Mouse (Mus musculus) midbrain, embryonic 15.5 days (tissue): Measurements from ENCODE around the gene Krt4. TPM values are rescaled to one million over a fixed set of nuclear protein-coding genes. Genes with fewer than 3 reads are reported as not detected.

ENCODE experiments used
- ATAC-seq: fragments of 200-750 bp; cut with Nextera tagmentation; replicated peaks from 2 replicates; pipeline ENCODE4 v1.8.0; 2017; ENCODE audit warnings: moderate TSS enrichment
- H3K27ac ChIP-seq: fragments of 300-500 bp; sonication (generic); 2 replicates; pipeline ENCODE4 v1.5.1; 2015; ENCODE audit warnings: mild to moderate bottlenecking, inconsistent platforms
- H3K27me3 ChIP-seq: fragments of 300-500 bp; sonication (generic); replicated peaks from 2 replicates; pipeline ENCODE4 v1.6.1; 2015; ENCODE audit warnings: inconsistent platforms
- H3K36me3 ChIP-seq: fragments of 300-500 bp; sonication (generic); replicated peaks from 2 replicates; pipeline ENCODE4 v1.6.1; 2015; ENCODE audit warnings: inconsistent platforms
- H3K4me1 ChIP-seq: fragments of 300-500 bp; sonication (generic); 2 replicates; pipeline ENCODE4 v1.6.1; 2015; ENCODE audit warnings: inconsistent platforms
- H3K4me2 ChIP-seq: fragments of 300-500 bp; sonication (generic); 2 replicates; pipeline ENCODE4 v1.6.1; 2015; ENCODE audit warnings: inconsistent platforms, mild to moderate bottlenecking, moderate library complexity
- H3K4me3 ChIP-seq: fragments of 300-500 bp; sonication (generic); 2 replicates; pipeline ENCODE4 v1.5.1; 2015; ENCODE audit warnings: mild to moderate bottlenecking, inconsistent platforms
- H3K9ac ChIP-seq: fragments of 300-500 bp; sonication (generic); 2 replicates; pipeline ENCODE4 v1.6.1; 2015; ENCODE audit warnings: mild to moderate bottlenecking, inconsistent platforms
- H3K9me3 ChIP-seq: fragments of 300-500 bp; sonication (generic); 2 replicates; pipeline ENCODE4 v1.6.1; 2016; ENCODE audit warnings: inconsistent platforms
- WGBS: fragments of 180-500 bp; shearing (Covaris S2); methylation state at CpG from one replicate; pipeline ENCODE4 v1.1.7; 2015; ENCODE audit warnings: mixed read lengths; 5-methylcytosine and 5-hydroxymethylcytosine counted together
- polyA plus RNA-seq: library from polyadenylated mRNA; unstranded; fragments of >200 nt; fragmentation: Nextera tagmentation; extraction: Ambion mirVana; gene quantifications from 2 replicates; pipeline ENCODE4 v1.2.1, GENCODE M21; 2015

Krt4 gene
- polyA plus RNA-seq, 1 experiment from 2014 or later: 0.90 TPM

DNA sequence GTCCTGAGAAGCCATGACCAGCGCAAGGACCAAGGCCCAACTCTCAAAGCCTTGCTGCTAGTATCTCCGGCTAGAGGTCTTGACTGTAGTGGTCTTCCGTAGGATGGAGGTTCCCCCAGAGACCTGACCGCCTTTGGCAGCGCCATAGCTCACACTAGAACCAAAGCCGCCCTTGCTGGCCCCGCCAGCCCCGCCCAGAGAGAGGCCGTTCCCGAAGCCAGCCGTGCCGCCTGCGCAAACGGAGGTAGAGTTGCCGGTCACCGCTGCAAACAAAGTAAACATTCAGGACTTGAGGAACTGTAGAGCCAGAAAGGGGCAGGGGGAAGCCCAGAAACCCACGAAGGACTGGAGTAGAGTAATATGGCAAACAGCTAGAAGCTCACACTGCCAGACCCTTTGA is 5.1 kb upstream of the Krt4 start:
- Histone ChIP-seq H3K4me2 (peak overlapping the region; percentile 25), H3K27ac (no peak overlapping the region), H3K36me3 (no peaks in the 10 kb centered on the region), H3K9me3 (no peaks in the 10 kb centered on the region), H3K27me3 (peaks cover 9% of the 10 kb centered on the region), H3K4me3 (no peak overlapping the region), H3K4me1 (peaks cover 8% of the 10 kb centered on the region; the same call in 1 of the 2 replicates), H3K9ac (no peak overlapping the region)
- WGBS: 5% methylated on average over 17 of the region's 17 CpGs
- ATAC-seq: no peak

- H3K27me3 ChIP-seq: peaks cover 9% of the 10 kb centered on the region
- no peaks in the 10 kb centered on the region for H3K9me3 ChIP-seq
- H3K9ac ChIP-seq: no peak overlapping the region
- no peak overlapping the region for H3K27ac ChIP-seq
- H3K4me2 ChIP-seq: no peak overlapping the region; the same call in 1 of the 2 replicates
- 21% methylated on average over 9 of the region's 9 CpGs for WGBS
- peaks cover 8% of the 10 kb centered on the region; the same call in 1 of the 2 replicates for H3K4me1 ChIP-seq
- H3K4me3 ChIP-seq: no peak overlapping the region
- no peak for ATAC-seq
- H3K36me3 ChIP-seq: no peaks in the 10 kb centered on the region
These were observed 4.6 kb upstream of the Krt4 start for GRCm38 (mm10) chr15:101929087-101929486.

- ATAC-seq: no peak
- no peak overlapping the region for H3K4me2 ChIP-seq
- WGBS: 58% methylated on average over 12 of the region's 12 CpGs
These were observed 3.0 kb upstream of the Krt4 start for GRCm38 (mm10) chr15:101927340-101928080.

GRCm38 (mm10) chr15:101925041-101925440 is 506 bp upstream of the Krt4 start:
- Histone ChIP-seq H3K36me3 (no peaks in the 10 kb centered on the region), H3K27ac (no peak overlapping the region), H3K4me3 (no peak overlapping the region), H3K9me3 (no peaks in the 10 kb centered on the region), H3K4me1 (peaks cover 8% of the 10 kb centered on the region; the same call in 1 of the 2 replicates), H3K27me3 (peaks cover 3% of the 10 kb centered on the region; the same call in 1 of the 2 replicates), H3K4me2 (no peak overlapping the region), H3K9ac (no peak overlapping the region)
- no peak for ATAC-seq
- WGBS: 85% methylated on average over 1 of the region's 1 CpGs

More at GRCm38 (mm10) chr15:101927340-101928080, 3.0 kb upstream of the Krt4 start:
- peaks cover 8% of the 10 kb centered on the region; the same call in 1 of the 2 replicates for H3K4me1 ChIP-seq
- peaks cover 9% of the 10 kb centered on the region for H3K27me3 ChIP-seq
- H3K9ac ChIP-seq: no peak overlapping the region
- no peak overlapping the region for H3K27ac ChIP-seq
- H3K9me3 ChIP-seq: no peaks in the 10 kb centered on the region
- H3K4me3 ChIP-seq: no peak overlapping the region
- no peaks in the 10 kb centered on the region for H3K36me3 ChIP-seq

GRCm38 (mm10) chr15:101922296-101922695 is 2.2 kb downstream of the Krt4 start:
- Histone ChIP-seq H3K4me1 (no peaks in the 10 kb centered on the region), H3K27me3 (no peaks in the 10 kb centered on the region), H3K4me3 (no peak overlapping the region), H3K9ac (no peak overlapping the region), H3K36me3 (no peaks in the 10 kb centered on the region), H3K9me3 (no peaks in the 10 kb centered on the region), H3K4me2 (no peak overlapping the region), H3K27ac (no peak overlapping the region)
- 95% methylated on average over 2 of the region's 2 CpGs for WGBS
- ATAC-seq: no peak

DNA sequence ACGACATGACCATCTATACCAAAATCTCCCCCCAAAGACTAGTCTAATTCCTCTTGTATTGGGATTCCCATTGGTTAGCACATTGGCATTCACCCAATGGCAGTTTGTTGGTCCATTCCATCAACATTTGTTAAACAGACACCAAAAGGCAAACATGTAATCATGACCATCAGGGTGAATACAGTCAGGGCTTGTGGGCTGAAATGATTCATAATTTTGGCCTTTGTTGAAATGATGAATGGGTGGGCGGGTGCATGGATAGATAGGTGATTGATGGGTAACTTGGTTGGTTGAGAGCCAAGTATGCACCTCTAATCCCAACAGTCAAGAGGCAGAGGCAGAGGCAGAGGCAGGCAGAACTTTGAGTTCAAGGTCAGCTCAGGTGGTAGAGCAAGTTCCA is 8.5 kb downstream of the Krt4 start:
- Histone ChIP-seq H3K9ac (no peak overlapping the region), H3K4me3 (no peak overlapping the region), H3K27ac (no peak overlapping the region), H3K4me2 (no peak overlapping the region), H3K4me1 (no peaks in the 10 kb centered on the region), H3K36me3 (no peaks in the 10 kb centered on the region), H3K27me3 (no peaks in the 10 kb centered on the region), H3K9me3 (no peaks in the 10 kb centered on the region)
- WGBS: 77% methylated on average over 2 of the region's 2 CpGs
- no peak for ATAC-seq

- Histone ChIP-seq H3K4me1 (no peaks in the 10 kb centered on the region), H3K9ac (no peak overlapping the region), H3K9me3 (no peaks in the 10 kb centered on the region), H3K27ac (no peak overlapping the region), H3K4me2 (no peak overlapping the region), H3K27me3 (no peaks in the 10 kb centered on the region), H3K36me3 (no peaks in the 10 kb centered on the region), H3K4me3 (no peak overlapping the region)
- WGBS: 81% methylated on average over 5 of the region's 5 CpGs
- ATAC-seq: no peak
These were observed 19.7 kb downstream of the Krt4 start for GRCm38 (mm10) chr15:101904849-101905248.

DNA sequence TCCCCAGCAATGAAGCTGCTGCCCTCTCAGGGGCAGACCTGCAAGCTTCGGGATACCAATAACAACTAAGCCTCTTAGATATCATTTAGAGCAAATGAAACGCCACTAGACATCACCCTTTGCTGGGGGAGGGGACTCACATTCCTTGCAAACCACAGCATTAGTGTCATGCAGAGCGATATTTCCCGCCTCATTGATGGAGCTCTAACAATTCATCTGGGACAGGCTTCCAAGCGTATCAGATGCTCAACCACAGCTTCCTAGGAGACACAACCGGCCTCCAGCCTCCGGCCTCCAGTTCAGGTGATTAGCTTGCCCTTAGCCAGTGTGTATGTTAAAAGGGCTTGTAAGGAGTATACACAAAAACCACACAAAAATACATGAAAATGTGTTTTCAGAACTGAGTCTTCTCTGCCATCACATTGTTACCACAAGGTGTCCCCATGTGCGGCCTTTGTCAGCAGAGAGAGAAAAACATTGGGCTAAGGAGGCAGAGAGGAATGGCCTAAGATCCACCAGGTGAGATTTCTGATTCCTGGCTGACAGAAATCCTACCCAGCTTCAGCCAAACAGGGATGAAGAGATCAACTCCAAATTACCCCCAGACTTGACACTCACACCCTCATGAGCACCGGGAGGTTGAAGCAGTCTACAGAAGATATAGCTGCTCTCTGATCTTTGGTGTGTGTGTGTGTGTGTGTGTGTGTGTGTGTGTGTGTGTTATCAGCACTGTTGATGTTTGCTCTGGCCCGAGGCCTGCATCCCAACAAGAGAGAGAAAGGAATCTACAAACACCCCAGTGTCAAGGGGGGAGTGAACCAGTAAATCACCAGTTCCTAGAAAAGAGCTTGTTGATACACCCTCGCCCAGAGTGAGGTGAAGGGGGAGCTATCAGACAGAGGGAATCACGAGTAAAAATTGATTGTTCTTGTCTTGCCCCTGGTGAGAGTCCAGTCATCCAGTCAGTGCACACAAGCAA is 22.1 kb downstream of the Krt4 start:
- Histone ChIP-seq H3K36me3 (no peaks in the 10 kb centered on the region), H3K27ac (no peak overlapping the region), H3K27me3 (no peaks in the 10 kb centered on the region), H3K4me1 (no peaks in the 10 kb centered on the region), H3K4me2 (no peak overlapping the region), H3K9ac (no peak overlapping the region), H3K4me3 (no peak overlapping the region), H3K9me3 (no peaks in the 10 kb centered on the region)
- WGBS: 48% methylated on average over 12 of the region's 12 CpGs
- ATAC-seq: no peak

- H3K4me2 ChIP-seq: no peak overlapping the region
- WGBS: 93% methylated on average over 4 of the region's 4 CpGs
- no peaks in the 10 kb centered on the region for H3K36me3 ChIP-seq
- no peaks in the 10 kb centered on the region for H3K9me3 ChIP-seq
- H3K4me1 ChIP-seq: no peaks in the 10 kb centered on the region
- no peak overlapping the region for H3K9ac ChIP-seq
- no peak overlapping the region for H3K4me3 ChIP-seq
- H3K27me3 ChIP-seq: no peaks in the 10 kb centered on the region
- ATAC-seq: no peak
- no peak overlapping the region for H3K27ac ChIP-seq
These were observed 29.3 kb downstream of the Krt4 start for GRCm38 (mm10) chr15:101895216-101895615.

DNA sequence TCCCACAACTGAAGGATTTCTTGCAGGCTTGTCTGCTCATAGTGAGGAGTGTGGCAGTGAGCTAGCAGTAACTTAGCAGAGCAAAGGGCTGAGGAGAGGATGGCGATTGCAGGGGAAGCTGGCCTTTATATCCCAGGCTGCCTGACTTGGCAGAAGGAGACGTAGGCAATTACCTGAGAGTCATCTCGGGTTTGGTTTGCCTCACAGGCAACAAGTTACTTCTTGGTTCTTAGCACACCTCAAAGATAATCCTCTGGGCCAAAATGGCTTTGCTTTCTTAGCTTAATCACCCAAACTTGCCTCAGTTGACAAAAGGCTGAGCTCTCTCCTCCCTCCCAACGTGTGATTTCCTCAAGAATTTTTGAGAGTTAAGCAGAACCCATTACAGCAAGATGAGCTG is 31.7 kb downstream of the Krt4 start, which contains the start of gene Krt76:
TSS of gene Krt76 (minus strand) at position 101 of the 400 bp plus-strand sequence.
- H3K4me1 ChIP-seq: no peaks in the 10 kb centered on the region
- H3K36me3 ChIP-seq: no peaks in the 10 kb centered on the region
- H3K9ac ChIP-seq: no peak within 1 kb of the TSS
- no peaks in the 10 kb centered on the region for H3K27me3 ChIP-seq
- H3K27ac ChIP-seq: no peak within 1 kb of the TSS
- WGBS: 55% methylated on average over 4 of the region's 4 CpGs
- no peak for ATAC-seq
- H3K9me3 ChIP-seq: no peaks in the 10 kb centered on the region
- no peak within 1 kb of the TSS for H3K4me3 ChIP-seq
- no peak within 1 kb of the TSS for H3K4me2 ChIP-seq

DNA sequence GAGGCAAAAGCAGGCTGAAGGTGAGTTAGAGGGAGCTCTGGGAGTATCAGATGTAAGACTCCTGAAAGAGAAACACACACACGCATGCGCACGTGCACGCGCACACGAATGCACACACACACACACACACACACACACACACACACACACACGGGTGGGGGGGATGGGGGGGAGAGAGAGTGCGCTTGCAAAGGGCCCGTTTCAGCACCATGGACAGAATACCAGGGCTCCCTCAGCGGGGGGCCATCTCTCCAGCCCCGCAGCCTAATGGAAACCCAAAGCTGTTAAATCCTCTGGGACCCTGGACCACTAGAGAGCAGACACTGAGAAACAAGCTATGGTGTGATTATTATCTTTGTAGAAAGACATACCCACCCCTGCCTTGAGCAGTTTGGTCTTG is 44.8 kb downstream of the Krt4 start:
- H3K9ac ChIP-seq: no peak overlapping the region
- H3K4me3 ChIP-seq: no peak overlapping the region
- H3K27ac ChIP-seq: no peak overlapping the region
- H3K36me3 ChIP-seq: no peaks in the 10 kb centered on the region
- no peaks in the 10 kb centered on the region for H3K27me3 ChIP-seq
- 26% methylated on average over 10 of the region's 11 CpGs for WGBS
- no peaks in the 10 kb centered on the region for H3K9me3 ChIP-seq
- no peaks in the 10 kb centered on the region for H3K4me1 ChIP-seq
- ATAC-seq: no peak
- H3K4me2 ChIP-seq: peak overlapping the region; percentile 18; the same call in 1 of the 2 replicates

- H3K4me2 ChIP-seq: no peak overlapping the region
- H3K9me3 ChIP-seq: no peaks in the 10 kb centered on the region
- H3K4me1 ChIP-seq: no peaks in the 10 kb centered on the region
- no peak for ATAC-seq
- no peaks in the 10 kb centered on the region for H3K36me3 ChIP-seq
- H3K27ac ChIP-seq: no peak overlapping the region
- H3K4me3 ChIP-seq: no peak overlapping the region
- 76% methylated on average over 2 of the region's 2 CpGs for WGBS
- H3K9ac ChIP-seq: no peak overlapping the region
- no peaks in the 10 kb centered on the region for H3K27me3 ChIP-seq
These were observed 46.5 kb downstream of the Krt4 start for GRCm38 (mm10) chr15:101878041-101878440.
